Mouse (Mus musculus) E14TG2a.4 (cell line): Measurements from ENCODE around the gene Ano6.

Source experiments
- H3K27me3 ChIP-seq: 2 replicates; pipeline ENCODE4 v1.6.1; 2014; ENCODE audit warnings: low read length, control low read depth; ENCODE audit not compliant: insufficient read depth
- H3K36me3 ChIP-seq: 2 replicates; pipeline ENCODE4 v1.6.1; 2014; ENCODE audit warnings: low read length, control low read depth; ENCODE audit not compliant: insufficient read depth
- H3K4me1 ChIP-seq: replicated peaks from 2 replicates; pipeline ENCODE4 v1.6.1; 2014; ENCODE audit warnings: low read depth, low read length, control low read depth
- H3K4me3 ChIP-seq: replicated peaks from 2 replicates; pipeline ENCODE4 v1.5.1; 2014; ENCODE audit warnings: mild to moderate bottlenecking, low read length
- H3K9me3 ChIP-seq: 2 replicates; pipeline ENCODE4 v1.6.1; 2014; ENCODE audit warnings: low read length, control low read depth
- CTCF ChIP-seq: conservative IDR thresholded peaks from 2 replicates; pipeline ENCODE4 v1.5.1; 2014; ENCODE audit warnings: low read length
- NANOG ChIP-seq: IDR thresholded peaks from 2 replicates; pipeline ENCODE4 v1.6.1; 2014; ENCODE audit warnings: borderline replicate concordance, low read length, mixed read lengths
- POU5F1 ChIP-seq: IDR thresholded peaks from 2 replicates; pipeline ENCODE4 v1.6.1; 2014; ENCODE audit warnings: low read length, borderline replicate concordance

Ano6 gene

DNA sequence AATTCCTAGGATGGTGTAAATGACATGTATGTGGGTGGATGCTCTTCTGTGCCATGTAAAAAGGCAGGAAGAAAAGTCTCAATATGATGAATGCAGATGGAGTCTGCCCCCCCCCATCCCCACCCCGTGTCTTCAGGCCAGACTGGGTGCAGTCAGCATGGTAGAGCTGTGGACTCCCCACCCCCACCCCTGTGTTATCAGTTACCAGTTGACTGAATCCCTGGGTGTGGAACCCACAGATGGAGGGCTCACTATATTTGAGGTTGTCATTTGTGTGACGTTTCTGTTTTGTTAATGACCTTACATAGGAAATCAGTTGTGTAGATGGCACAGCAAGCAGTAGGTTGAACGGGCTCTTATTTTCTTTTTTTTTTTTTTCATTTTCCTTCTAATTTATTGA is 126.7 kb downstream of the Ano6 start:
- no peaks in the 10 kb centered on the region for H3K4me1 ChIP-seq
- peaks cover 76% of the 10 kb centered on the region for H3K36me3 ChIP-seq
- no peaks in the 10 kb centered on the region for H3K9me3 ChIP-seq
- TF ChIP-seq POU5F1 (no peak), CTCF (no peak), NANOG (no peak)
- no peak overlapping the region for H3K4me3 ChIP-seq
- no peaks in the 10 kb centered on the region for H3K27me3 ChIP-seq

DNA sequence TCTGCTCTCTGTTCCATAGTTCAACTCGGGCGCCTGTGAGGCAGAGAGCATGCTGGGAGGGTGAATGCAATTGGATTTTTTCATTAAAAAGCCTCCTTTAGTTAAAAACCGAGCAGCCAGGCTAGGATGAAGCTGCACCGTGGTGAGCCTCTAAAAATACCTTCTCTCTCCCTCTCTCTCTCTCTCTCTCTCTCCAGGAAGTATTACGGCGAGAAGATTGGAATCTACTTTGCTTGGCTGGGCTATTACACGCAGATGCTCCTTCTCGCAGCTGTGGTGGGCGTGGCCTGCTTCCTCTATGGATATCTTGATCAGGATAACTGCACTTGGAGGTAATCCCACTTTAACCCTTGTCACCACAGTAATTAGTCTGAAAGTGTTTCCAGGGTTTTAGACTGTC is 129.4 kb downstream of the Ano6 start:
- H3K27me3 ChIP-seq: no peaks in the 10 kb centered on the region
- H3K4me3 ChIP-seq: no peak overlapping the region
- TF ChIP-seq CTCF (no peak), NANOG (no peak), POU5F1 (no peak)

DNA sequence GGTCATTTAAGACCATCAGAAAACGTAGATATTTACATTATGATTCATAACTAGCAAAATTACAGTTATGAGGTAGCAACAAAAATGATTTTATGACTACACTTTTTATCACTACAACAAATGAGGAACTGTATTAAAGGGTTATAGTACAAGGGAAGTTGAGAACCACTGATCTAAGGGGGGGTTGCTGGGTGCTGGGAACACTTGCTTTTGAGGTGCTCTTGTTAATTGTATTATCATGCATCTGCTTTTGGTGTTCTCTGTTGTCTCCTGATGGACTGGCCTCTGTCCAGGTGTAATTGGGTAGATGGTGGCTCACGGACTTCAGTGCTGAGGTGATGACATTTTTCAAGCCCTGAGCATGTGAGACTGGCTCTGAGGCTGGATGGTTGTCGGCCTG is 130.4 kb downstream of the Ano6 start:
- no peak for TF ChIP-seq NANOG
- no peak for TF ChIP-seq CTCF
- TF ChIP-seq POU5F1: no peak
- H3K36me3 ChIP-seq: peaks cover 49% of the 10 kb centered on the region

More for the DNA sequence above, 129.4 kb downstream of the Ano6 start:
- peaks cover 59% of the 10 kb centered on the region for H3K36me3 ChIP-seq
- no peaks in the 10 kb centered on the region for H3K4me1 ChIP-seq
- H3K9me3 ChIP-seq: no peaks in the 10 kb centered on the region

DNA sequence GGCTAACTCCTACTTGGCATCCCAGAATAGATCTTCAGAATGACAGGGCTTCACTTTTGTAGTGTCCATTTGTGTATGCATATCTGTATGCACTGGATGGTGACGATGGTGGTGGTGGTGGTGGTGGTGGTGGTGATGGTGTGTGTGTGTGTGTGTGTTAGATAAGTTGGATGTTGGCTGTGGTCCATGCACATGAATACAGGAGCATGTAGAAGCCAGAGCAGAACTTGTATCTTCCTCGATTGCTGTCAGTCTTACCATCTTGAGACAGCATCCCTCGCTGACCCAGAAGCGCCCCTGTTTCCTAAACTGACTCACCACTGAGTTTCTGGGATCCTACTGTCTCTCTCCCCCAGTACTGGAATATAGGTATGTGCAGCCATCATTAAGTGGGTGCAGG is 131.0 kb downstream of the Ano6 start:
- no peak overlapping the region for H3K4me3 ChIP-seq
- TF ChIP-seq POU5F1 (no peak), NANOG (no peak), CTCF (no peak)

More for the DNA sequence above, 130.4 kb downstream of the Ano6 start:
- no peak overlapping the region for H3K4me3 ChIP-seq
- H3K27me3 ChIP-seq: no peaks in the 10 kb centered on the region
- no peaks in the 10 kb centered on the region for H3K4me1 ChIP-seq
- H3K9me3 ChIP-seq: no peaks in the 10 kb centered on the region

DNA sequence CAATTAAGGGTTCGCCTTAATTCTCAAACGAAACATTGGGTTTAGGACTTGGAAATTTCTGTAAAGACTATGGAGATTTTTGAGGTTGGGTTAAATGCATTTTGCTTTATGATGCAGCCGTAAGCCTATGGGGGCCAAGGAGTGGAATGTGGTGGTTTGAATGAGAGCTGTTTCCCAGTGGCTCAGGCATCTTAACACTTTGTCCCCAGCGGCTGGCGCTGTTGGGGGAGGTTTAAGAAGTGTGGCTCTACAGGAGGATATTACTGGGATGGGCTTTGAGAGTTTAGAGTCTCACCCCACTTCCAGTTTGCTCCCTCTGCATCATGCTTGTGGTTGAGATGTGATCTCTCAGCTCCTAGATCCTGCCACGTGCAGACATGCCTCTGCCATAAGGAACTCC is 131.9 kb downstream of the Ano6 start:
- TF ChIP-seq CTCF: no peak
- no peak for TF ChIP-seq POU5F1
- TF ChIP-seq NANOG: no peak
- no peaks in the 10 kb centered on the region for H3K27me3 ChIP-seq
- no peak overlapping the region for H3K4me3 ChIP-seq
- H3K4me1 ChIP-seq: no peaks in the 10 kb centered on the region
- H3K36me3 ChIP-seq: peaks cover 37% of the 10 kb centered on the region
- H3K9me3 ChIP-seq: no peaks in the 10 kb centered on the region

More for the DNA sequence above, 131.0 kb downstream of the Ano6 start:
- Histone ChIP-seq H3K4me1 (no peaks in the 10 kb centered on the region), H3K27me3 (no peaks in the 10 kb centered on the region), H3K9me3 (no peaks in the 10 kb centered on the region), H3K36me3 (peaks cover 43% of the 10 kb centered on the region)

DNA sequence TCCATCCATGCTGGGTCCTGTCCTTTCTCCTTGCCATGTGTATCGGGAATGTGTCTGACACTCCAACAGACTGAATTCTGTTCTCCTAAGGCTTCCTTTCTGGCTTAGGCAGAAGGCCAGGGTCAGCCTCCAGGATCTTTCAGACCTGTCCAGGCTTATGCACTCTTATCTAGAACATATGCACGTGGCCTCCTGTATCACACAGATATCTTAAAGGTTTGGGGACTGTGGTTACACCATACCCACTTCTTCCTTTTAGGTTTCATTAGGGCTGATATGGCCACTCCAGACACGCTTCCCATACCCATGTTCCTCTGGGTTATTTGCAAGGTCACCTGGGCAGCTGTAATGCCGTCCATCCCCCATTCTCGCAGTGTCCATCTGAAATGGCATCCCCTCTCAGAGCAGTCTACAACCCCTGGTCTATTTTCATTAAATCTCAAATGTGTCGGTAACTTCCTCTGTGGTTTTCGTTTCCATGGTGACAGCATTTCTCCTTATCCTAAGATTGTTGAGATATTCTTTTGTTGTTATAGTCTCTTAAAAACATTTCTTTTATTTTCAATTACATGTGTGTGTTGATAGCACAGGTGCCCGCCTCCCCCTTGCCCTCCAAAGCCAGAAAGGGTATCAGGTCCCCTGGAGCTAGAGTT is 134.8 kb downstream of the Ano6 start:
- Histone ChIP-seq H3K9me3 (no peaks in the 10 kb centered on the region), H3K36me3 (peaks cover 30% of the 10 kb centered on the region), H3K4me3 (no peak overlapping the region), H3K4me1 (no peaks in the 10 kb centered on the region), H3K27me3 (no peaks in the 10 kb centered on the region)
- TF ChIP-seq NANOG (no peak), POU5F1 (no peak), CTCF (no peak)

DNA sequence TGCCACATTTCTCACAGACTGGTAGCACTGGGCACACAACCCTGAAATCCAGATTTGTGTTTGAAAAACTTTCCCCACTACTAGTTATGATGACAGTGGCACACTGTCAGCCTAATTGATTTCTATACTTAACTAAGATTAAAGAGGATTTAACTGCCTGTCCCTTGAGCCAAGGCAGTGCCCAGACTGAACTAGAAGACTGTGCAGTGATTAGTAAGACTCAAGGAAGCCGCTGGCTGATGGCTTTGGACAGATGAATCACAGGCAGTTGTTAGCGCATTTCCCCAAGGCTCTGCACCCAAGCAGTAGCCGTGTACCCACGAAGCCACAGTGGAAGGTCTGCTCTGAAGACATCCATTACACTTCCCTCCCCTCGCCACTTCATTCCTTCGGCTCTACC is 138.4 kb downstream of the Ano6 start:
- no peak for TF ChIP-seq NANOG
- no peak for TF ChIP-seq POU5F1
- TF ChIP-seq CTCF: no peak
- Histone ChIP-seq H3K9me3 (no peaks in the 10 kb centered on the region), H3K36me3 (peaks cover 23% of the 10 kb centered on the region), H3K4me1 (no peaks in the 10 kb centered on the region), H3K27me3 (no peaks in the 10 kb centered on the region), H3K4me3 (no peak overlapping the region)

DNA sequence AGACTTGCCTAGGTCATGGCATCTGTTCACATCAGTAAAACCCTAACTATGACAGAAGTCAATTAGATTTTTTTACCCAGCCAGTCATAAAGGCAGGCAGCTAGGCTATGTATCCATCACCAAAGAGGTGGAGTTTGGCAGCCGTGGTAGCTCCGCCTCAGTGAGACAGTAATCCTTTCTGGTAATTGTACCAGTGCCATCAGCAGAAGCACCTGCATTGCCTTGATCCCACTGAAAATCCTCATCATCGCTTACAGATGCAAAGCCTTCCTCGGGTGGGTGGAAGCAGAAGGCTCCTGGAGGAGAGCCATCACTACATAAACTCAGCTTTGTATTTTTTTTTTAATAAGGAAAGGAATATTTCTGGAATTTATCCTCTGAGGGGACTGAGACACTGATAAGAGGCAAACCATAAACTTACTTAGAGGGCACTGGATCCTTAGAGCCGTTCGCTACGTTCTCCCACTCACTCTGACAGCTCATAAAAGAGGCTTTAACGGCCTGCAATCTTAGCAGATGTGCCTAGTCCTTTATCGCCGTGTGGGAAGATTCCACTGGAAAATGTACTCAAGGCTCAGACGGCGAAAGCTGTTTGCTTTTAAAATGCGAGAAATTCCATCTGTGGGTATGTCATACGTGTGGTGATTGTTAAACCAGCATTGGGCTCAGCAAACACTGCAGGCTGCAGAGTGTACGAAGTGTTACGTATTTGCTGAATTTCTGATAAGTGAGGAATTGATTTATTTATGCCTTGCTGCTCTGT is 140.6 kb downstream of the Ano6 start:
- no peaks in the 10 kb centered on the region for H3K27me3 ChIP-seq
- peaks cover 23% of the 10 kb centered on the region for H3K36me3 ChIP-seq
- H3K4me1 ChIP-seq: no peaks in the 10 kb centered on the region
- H3K4me3 ChIP-seq: no peak overlapping the region
- no peak for TF ChIP-seq POU5F1
- TF ChIP-seq NANOG: no peak
- TF ChIP-seq CTCF: no peak
- H3K9me3 ChIP-seq: no peaks in the 10 kb centered on the region

DNA sequence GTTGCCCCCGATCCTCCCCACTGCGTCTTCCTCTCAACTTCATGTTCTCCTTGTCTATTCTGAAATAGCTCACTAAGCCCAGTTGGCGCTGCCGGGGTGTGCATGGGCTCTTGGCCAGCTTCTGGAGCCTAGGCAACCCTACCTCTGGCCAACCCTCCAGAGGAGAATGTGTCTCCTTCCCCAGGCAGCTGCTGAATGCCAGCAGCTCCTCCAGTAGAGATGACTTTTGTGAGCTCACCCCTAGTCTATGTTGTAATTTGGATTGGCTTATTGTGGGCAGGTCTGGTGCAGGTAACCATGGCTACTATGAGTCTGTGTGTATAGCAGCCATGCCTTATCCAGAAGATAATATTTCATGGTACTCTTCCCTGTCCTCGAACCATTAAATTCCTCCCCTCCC is 141.7 kb downstream of the Ano6 start:
- TF ChIP-seq NANOG (no peak), CTCF (no peak), POU5F1 (no peak)
- H3K36me3 ChIP-seq: peaks cover 23% of the 10 kb centered on the region
- no peaks in the 10 kb centered on the region for H3K27me3 ChIP-seq
- H3K4me1 ChIP-seq: no peaks in the 10 kb centered on the region
- H3K9me3 ChIP-seq: no peaks in the 10 kb centered on the region
- no peak overlapping the region for H3K4me3 ChIP-seq
